Mouse (Mus musculus): ENCODE data around the gene AC134908.4.
A peak's percentile ranks its signal among the peaks of the same experiment; 100 is the strongest.
"Not testable (repeated sequence)": the region's sequence is repeated elsewhere in the genome, so short reads cannot be mapped to it uniquely, and the experiment has no call there.

Gene AC134908.4

DNA sequence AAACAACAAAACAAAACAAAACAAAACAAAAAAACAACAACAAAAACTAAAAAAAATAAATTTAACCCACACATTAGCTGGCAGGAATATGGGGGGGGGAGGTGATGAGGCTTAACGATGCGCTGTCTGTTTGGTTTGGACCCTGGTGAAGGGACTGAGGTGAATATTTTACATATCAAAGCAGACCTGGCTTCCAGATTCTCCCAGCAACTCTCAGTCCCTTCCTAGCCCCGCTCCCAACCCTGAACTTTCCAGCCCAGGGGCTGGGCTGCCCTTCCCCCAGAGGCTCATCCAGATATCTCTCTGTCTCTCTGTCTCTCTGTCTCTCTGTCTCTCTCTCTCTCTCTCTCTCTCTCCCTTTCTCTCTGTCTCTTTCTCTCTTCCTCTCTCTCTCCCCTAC, 32.9 kb downstream of the AC134908.4 start:
- DNase-seq, result no peak

DNA sequence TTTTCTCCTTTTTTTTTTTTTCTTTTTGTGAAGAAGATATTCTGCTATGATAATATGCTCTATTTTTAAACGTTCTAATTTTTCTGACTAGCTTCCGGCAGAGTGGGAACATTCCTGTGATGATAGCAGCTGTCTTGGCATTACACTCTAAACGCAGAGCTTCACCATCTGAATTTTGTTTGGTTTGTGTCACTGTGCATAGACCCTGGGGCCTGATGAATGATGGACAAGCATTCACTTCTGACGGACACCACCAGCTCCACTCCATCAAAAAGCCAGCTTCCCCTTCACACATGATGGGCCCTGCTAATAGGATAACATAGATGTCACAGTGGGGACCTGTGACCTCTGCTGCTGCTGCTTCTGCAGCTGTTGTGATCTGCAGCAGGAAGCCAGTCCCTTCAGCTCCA, 33.9 kb downstream of the AC134908.4 start:
- no peak for DNase-seq

DNA sequence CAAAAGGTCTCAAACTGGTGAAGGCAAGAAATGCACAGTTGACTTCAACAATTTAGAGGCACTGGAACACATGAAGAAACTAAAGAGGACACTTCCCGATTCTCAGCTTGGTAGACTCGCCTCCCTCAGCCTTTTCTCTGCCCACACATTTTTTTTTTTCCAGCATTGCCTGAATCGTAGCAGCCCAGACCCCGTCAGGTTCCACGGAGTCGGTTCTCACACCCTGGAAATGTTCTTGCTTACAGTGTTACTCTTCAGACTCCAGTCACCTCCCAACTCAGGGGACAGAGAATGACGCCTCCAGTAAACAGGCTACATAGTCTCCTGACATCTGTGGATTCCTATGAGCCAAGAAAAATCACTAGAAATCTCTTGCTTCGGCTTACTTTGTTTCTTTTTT, 35.3 kb downstream of the AC134908.4 start:
- no peak for DNase-seq

GRCm38 (mm10) chr17:25757691-25758090, 37.8 kb downstream of the AC134908.4 start:
- DNase-seq, result no peak

GRCm38 (mm10) chr17:25756378-25757242, 38.8 kb downstream of the AC134908.4 start:
- DNase-seq, result no peak

DNA sequence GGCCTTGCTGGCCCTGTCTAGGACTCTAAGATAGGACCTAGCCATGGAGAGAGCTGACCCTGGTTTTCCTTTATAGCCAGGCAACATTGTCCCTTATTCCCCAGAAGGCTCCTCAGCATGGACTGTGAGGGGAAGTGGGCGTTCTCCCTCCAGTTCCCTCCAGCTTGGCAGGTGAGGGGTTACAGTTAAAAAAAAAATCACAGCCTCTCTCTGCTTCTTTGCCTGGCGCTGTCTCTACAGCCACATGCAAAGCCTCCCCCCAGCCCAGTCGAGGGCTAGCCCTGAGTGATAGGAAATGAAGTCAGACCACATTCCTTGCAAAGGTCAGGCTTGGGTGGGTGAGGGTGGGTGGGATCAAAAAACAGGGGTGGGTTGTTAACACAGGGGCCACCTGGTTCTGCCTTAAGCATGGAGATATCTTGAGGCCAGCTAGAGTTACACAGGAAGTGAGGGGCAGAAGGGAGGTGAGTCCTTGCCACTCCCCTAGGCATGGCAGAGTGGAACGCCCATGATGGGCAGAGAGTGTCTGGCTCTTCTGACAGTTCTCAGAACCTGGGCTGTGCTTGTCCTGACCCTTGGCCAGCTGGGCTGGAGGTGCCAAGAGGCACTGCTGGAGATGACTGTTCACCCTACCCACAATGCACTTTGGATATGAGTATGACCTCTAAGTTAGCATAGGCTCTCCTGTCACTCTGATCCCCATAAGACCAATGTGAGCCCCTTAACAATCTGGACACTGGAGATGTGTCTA, 39.7 kb downstream of the AC134908.4 start:
- no peak for DNase-seq

DNA sequence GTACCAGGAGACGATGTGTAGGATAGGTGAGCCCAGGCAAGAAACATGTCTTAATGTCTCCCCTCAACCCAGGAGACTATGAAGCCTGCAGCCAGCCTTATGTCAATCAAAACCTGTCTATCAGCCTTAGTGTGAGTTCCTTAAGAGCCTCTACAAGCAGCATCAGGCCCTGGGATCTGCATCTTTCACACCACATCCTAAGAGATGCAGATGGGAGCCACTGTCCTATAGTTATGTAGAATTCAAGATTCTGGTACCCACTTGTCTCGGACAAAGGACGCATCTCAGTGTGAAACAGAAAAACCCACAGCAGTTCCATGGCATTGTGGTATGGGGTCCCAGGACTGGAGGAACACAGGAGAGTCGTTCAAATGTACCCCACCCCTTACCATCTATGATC, 40.4 kb downstream of the AC134908.4 start:
- DNase-seq, result no peak

GRCm38 (mm10) chr17:25754241-25754640, 41.2 kb downstream of the AC134908.4 start, which contains the start of gene Msln:
Gene Msln (minus strand): TSS chr17:25754378.
- DNase-seq, result no peak

- DNase-seq, result peak; percentile 64
These were observed 44.0 kb downstream of the AC134908.4 start for GRCm38 (mm10) chr17:25751446-25751845.

- DNase-seq, result no peak
These were observed 46.1 kb downstream of the AC134908.4 start for GRCm38 (mm10) chr17:25749314-25749713.

DNA sequence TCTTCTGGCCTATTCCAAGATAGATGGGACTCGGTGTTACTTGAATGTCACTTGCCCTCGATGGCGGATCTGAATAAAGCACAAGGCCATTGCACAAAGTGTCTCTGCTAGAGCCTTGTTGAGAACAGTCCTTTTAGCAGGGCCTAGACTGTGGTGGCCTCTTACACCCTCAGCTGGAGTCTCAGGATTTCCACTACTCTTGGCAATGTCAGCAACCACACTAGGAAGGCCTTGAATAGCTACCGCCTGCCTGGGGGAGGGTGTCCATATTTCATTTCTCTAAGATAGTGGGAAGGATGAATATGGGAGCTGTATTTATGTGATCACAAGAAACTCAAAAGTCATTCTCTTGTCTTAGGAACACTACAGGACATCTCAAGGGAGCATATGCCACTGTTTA, 47.2 kb downstream of the AC134908.4 start:
- no peak for DNase-seq

- no peak for DNase-seq
These were observed 51.1 kb downstream of the AC134908.4 start for GRCm38 (mm10) chr17:25744311-25744710.

DNA sequence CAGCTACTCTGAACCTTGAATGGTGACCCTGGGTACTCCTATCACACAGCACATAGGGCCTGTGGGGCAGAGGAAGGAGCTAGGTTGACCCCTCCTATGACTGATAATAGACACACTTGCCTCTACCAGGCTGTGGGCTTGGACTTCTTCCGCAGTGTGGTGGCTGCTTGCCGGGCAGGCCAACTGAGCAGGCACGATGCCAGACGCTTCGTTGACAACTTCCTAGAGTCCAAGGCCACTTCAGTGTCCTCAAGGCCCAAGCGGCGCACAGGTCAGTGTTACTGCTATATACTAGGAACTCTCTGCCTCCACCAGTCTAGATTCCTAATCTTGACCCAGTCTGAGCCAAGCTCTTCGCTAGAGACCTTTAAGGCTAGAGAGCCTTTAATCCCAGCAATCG, 51.6 kb downstream of the AC134908.4 start:
- no peak for DNase-seq

GRCm38 (mm10) chr17:25741471-25741870, 54.0 kb downstream of the AC134908.4 start:
- not testable (repeated sequence) for DNase-seq

Measured in right cerebral cortex, postnatal 14 days (tissue).